Mouse (Mus musculus) adrenal gland, postnatal 25 days (tissue): Measurements from ENCODE around the gene Lrwd1. TPM values are rescaled to one million over a fixed set of nuclear protein-coding genes. Genes with fewer than 3 reads are reported as not detected.

Source experiments
- DNase-seq: peaks from one replicate; pipeline ENCODE4 v3.0.0; 2021; ENCODE audit warnings: mixed read lengths
- microRNA-seq, 2 experiments: library from miRNA; unstranded; fragments of <30 nt; microRNA quantifications; one replicate each; pipeline ENCODE4 v1.2.0; 2021
- total RNA-seq: library from RNA; stranded (reverse); gene quantifications from 2 replicates; pipeline ENCODE4 v1.2.3, GENCODE M21; 2021

Lrwd1 gene
- total RNA-seq, 1 experiment from 2014 or later, result 13.8 TPM

- DNase-seq, result no peak
Measured at GRCm38 (mm10) chr5:136091927-136092326, 43.9 kb downstream of the Lrwd1 start.

DNA sequence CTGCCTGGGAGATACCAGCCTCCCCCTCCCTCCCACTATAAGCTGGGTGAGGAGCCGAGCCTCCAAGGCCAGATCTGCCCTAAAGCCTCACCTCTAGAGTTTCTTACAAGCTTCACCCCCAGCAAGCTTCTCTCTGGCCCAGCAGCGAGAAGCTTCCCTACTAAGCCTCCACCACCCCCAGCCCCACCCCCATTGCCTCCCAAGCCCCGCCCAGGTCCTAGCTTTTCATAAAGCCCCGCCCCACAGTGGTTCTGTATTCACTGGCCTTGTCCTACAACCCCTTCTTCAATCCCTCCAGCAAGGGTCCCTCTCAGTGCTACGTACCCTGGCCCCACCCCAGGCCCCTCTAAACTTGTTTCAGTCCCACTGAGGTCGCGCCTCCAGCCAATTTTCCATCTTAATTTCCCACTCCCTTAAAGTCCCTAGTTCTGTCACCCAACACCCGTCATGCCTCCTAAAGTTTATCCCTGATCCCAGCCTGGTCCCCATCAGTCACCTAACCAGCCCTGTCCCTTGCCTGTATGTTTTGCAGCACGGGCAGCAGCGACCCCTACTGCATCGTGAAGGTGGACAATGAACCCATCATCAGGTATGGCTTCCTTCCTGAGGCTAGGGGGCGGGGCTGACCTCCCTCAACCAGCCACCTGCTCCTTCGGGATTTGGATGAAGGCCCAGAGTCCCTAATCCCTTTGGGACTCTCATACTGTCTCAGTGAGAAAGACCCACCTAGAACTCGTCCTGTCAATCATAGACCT is 46.9 kb downstream of the Lrwd1 start:
- DNase-seq, result no peak

DNA sequence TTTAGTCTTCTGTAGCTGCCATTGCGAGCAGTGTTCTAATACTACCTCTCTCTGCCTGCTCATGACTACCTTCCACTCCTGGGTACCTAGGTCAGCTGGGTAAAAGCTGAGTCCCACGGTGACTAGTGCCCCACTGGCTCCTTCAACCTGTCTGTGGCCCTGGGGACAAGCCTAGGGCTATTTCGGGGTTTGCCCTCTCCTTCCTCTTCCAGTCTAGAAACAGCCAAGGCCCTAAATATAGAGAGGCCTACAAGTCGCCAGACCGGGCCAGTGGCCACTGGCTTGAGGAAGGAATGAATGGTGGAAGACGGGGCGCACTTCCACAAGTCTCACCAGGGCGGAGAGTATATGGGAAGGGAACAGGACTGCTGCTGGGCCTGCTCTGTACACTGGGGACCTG is 49.6 kb downstream of the Lrwd1 start:
- DNase-seq, result no peak

GRCm38 (mm10) chr5:136084891-136085651 is 50.8 kb downstream of the Lrwd1 start:
- DNase-seq, result peak; percentile 64

GRCm38 (mm10) chr5:136084144-136084881 is 51.6 kb downstream of the Lrwd1 start:
- no peak for DNase-seq

GRCm38 (mm10) chr5:136083669-136084107 is 52.2 kb downstream of the Lrwd1 start, which contains the start of gene Rasa4:
Rasa4 (plus strand) TSS chr5:136083916.
- DNase-seq, result peak; percentile 92

DNA sequence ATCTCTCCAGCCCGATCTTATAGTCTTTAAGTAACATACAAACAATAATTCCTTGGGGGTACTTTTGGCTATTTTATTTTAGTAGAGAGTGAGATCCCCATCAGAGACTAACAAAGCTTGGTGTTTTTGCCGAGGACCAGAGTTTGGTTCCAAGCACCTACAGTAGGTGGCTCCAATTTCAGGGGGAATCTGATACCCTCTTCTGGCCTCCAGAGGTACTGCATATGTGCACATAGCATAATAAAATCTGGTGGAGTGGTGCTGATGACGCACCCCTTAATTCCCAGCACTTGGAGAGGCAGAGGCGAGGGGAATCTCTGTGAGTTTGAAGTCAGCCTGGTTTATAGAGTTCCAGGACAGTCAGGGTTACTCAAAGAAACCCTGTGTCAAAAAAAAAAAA is 53.5 kb downstream of the Lrwd1 start:
- no peak for DNase-seq

- DNase-seq, result no peak
Measured at GRCm38 (mm10) chr5:136078136-136078535, 57.7 kb downstream of the Lrwd1 start.

- no peak for DNase-seq
Measured at GRCm38 (mm10) chr5:136077001-136077550, 58.8 kb downstream of the Lrwd1 start.

DNA sequence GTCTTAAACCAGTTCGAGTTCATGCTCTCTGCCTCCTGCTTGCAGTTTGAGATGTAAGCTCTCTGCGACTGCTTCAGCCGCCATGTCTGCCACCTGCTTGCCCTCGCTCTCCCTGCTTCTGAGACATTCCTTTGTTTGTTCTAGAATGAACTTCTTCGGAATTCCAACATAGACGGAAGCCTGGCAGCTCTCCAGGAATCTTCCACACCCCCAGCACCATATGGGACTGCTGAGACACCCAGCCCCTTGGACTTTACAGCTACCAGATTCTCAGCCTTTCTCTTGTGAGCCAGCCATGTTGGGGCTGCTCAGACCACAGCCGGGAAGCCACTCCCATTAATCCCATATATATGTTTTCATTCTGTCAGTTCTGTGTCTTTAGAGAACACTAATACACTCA is 59.6 kb downstream of the Lrwd1 start:
- DNase-seq, result no peak

GRCm38 (mm10) chr5:136075076-136075475 is 60.8 kb downstream of the Lrwd1 start:
- DNase-seq, result no peak

- DNase-seq, result no peak
Measured at GRCm38 (mm10) chr5:136073526-136073925, 62.3 kb downstream of the Lrwd1 start.

GRCm38 (mm10) chr5:136073051-136073450 is 62.8 kb downstream of the Lrwd1 start:
- no peak for DNase-seq

Small RNAs within 50 kb of the gene (microRNA-seq; reads per million reads assigned to microRNA genes)
- gene Mir7035, result 1.7 to 2.5 reads per million in 2 experiments

Other genes starting within 250 kb of the Lrwd1 start
- gene Hspb1, start 248.2 kb downstream of the Lrwd1 start, total RNA-seq, result 80.7 and 133 TPM in 2 replicates
- 477 and 524 TPM in 2 replicates for gene Ywhag, start 201.5 kb downstream of the Lrwd1 start, total RNA-seq
- gene Ssc4d, start 161.5 kb downstream of the Lrwd1 start, total RNA-seq, result 4.3 and 7.9 TPM in 2 replicates
- gene Zp3, start 156.0 kb downstream of the Lrwd1 start, total RNA-seq, result not detected in 2 replicates
- gene Dtx2, start 141.3 kb downstream of the Lrwd1 start, total RNA-seq, result 12.4 and 13.4 TPM in 2 replicates
- gene Upk3b, start 97.6 kb downstream of the Lrwd1 start, total RNA-seq, result 1.4 and 3.0 TPM in 2 replicates
- not detected in 2 replicates for gene Upk3bl, start 81.6 kb downstream of the Lrwd1 start, total RNA-seq
- gene Rasa4, start 52.2 kb downstream of the Lrwd1 start, total RNA-seq, result 13.8 and 19.1 TPM in 2 replicates
- 76.9 and 82.2 TPM in 2 replicates for gene Polr2j, start 19.4 kb downstream of the Lrwd1 start, total RNA-seq
- 8.8 and 9.5 TPM in 2 replicates for gene Alkbh4, start 72 bp upstream of the Lrwd1 start, total RNA-seq
- gene Orai2, start 34.6 kb upstream of the Lrwd1 start, total RNA-seq, result 1.8 and 2.5 TPM in 2 replicates
- gene Prkrip1, start 62.9 kb upstream of the Lrwd1 start, total RNA-seq, result 30.6 and 35.9 TPM in 2 replicates
- 14.2 and 26.8 TPM in 2 replicates for gene Sh2b2, start 110.5 kb upstream of the Lrwd1 start, total RNA-seq